Mouse (Mus musculus) neural tube, embryonic 12.5 days (tissue): ENCODE data around the gene Cdca7l. TPM values are rescaled to one million over a fixed set of nuclear protein-coding genes. Genes with fewer than 3 reads are reported as not detected.

ENCODE experiments used
- ATAC-seq: fragments of 200-750 bp; cut with Nextera tagmentation; 2 replicates; pipeline ENCODE4 v1.8.0; 2017; ENCODE audit warnings: low read depth, mild to moderate bottlenecking, moderate TSS enrichment, moderate library complexity; ENCODE audit not compliant: low FRiP score
- H3K27ac ChIP-seq: fragments of 300-500 bp; sonication (generic); 2 replicates; pipeline ENCODE4 v1.5.1; 2016
- H3K27me3 ChIP-seq: fragments of 300-500 bp; sonication (generic); replicated peaks from 2 replicates; pipeline ENCODE4 v1.6.1; 2016; ENCODE audit warnings: mild to moderate bottlenecking
- H3K36me3 ChIP-seq: fragments of 300-500 bp; sonication (generic); 2 replicates; pipeline ENCODE4 v1.6.1; 2016; ENCODE audit warnings: mild to moderate bottlenecking
- H3K4me1 ChIP-seq: fragments of 300-500 bp; sonication (generic); 2 replicates; pipeline ENCODE4 v1.6.1; 2016
- H3K4me2 ChIP-seq: fragments of 300-500 bp; sonication (generic); replicated peaks from 2 replicates; pipeline ENCODE4 v1.6.1; 2016; ENCODE audit warnings: mild to moderate bottlenecking
- H3K4me3 ChIP-seq: fragments of 300-500 bp; sonication (generic); 2 replicates; pipeline ENCODE4 v1.5.1; 2016
- H3K9ac ChIP-seq: fragments of 300-500 bp; sonication (generic); 2 replicates; pipeline ENCODE4 v1.6.1; 2016; ENCODE audit warnings: mild to moderate bottlenecking
- H3K9me3 ChIP-seq: fragments of 300-500 bp; sonication (generic); 2 replicates; pipeline ENCODE4 v1.6.1; 2016; ENCODE audit warnings: mild to moderate bottlenecking
- WGBS: fragments of 180-500 bp; shearing (Covaris S2); methylation state at CpG from one replicate; pipeline ENCODE4 v1.1.7; 2016; 5-methylcytosine and 5-hydroxymethylcytosine counted together
- polyA plus RNA-seq: library from polyadenylated mRNA; unstranded; fragments of >200 nt; fragmentation: Nextera tagmentation; extraction: Ambion mirVana; gene quantifications from 2 replicates; pipeline ENCODE4 v1.2.1, GENCODE M21; 2016

Gene Cdca7l
- polyA plus RNA-seq, 1 experiment from 2014 or later: 9.3 TPM

GRCm38 (mm10) chr12:117783426-117783825 lies 20.7 kb upstream of the Cdca7l start:
- no peak overlapping the region for H3K9ac ChIP-seq
- H3K4me2 ChIP-seq: no peak overlapping the region
- H3K27me3 ChIP-seq: peaks cover 8% of the 10 kb centered on the region; the same call in 1 of the 2 replicates
- H3K9me3 ChIP-seq: no peaks in the 10 kb centered on the region
- no peaks in the 10 kb centered on the region for H3K36me3 ChIP-seq
- H3K4me1 ChIP-seq: 0 out of 2 replicates have a peak, but pooled peaks cover under 1% of the 10 kb centered on the region
- ATAC-seq: no peak
- no peak overlapping the region for H3K27ac ChIP-seq
- 34% methylated on average over 1 of the region's 1 CpGs for WGBS
- H3K4me3 ChIP-seq: no peak overlapping the region

- Histone ChIP-seq H3K4me1 (peaks cover 8% of the 10 kb centered on the region; the same call in 1 of the 2 replicates), H3K9ac (no peak overlapping the region), H3K36me3 (no peaks in the 10 kb centered on the region), H3K27ac (no peak overlapping the region), H3K4me3 (no peak overlapping the region), H3K27me3 (peaks cover 8% of the 10 kb centered on the region; the same call in 1 of the 2 replicates), H3K4me2 (no peak overlapping the region), H3K9me3 (no peaks in the 10 kb centered on the region)
- 24% methylated on average over 6 of the region's 6 CpGs for WGBS
- ATAC-seq: no peak
Observed at GRCm38 (mm10) chr12:117786621-117787020, 17.5 kb upstream of the Cdca7l start.

DNA sequence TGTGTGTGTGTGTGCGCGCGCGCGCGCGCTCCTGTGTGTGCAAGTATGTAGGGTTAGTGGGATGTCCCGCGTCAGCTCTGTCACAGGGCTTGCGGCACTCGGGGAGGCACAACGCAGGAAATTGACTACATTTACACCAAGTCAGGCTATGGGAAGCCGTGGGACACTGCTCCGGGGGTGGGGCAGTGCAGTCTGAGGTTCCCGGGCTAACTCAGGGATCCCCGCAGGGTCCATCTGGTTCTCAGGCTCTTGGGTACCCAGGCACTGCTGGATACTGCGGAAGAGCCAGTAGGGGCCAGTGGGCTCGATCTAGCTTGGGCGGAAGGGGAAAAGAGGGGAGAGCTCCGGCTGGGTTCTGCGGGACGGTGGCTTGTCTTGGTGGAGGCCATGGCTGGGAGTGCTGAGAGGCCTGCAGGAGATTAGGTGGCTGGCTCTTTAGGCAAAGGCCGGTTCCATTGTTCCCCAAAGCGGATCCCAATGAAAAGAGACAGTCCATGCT lies 15.5 kb upstream of the Cdca7l start:
- Histone ChIP-seq H3K27me3 (peaks cover 17% of the 10 kb centered on the region), H3K4me3 (0 out of 2 replicates have a peak overlapping the region, but pooled peaks have one; percentile 18), H3K27ac (no peak overlapping the region), H3K4me1 (peaks cover 8% of the 10 kb centered on the region; the same call in 1 of the 2 replicates), H3K4me2 (peak overlapping the region; percentile 62), H3K36me3 (no peaks in the 10 kb centered on the region), H3K9me3 (no peaks in the 10 kb centered on the region), H3K9ac (peak overlapping the region; percentile 42; the same call in 1 of the 2 replicates)
- 9% methylated on average over 24 of the region's 24 CpGs for WGBS
- peak; percentile 75 for ATAC-seq

GRCm38 (mm10) chr12:117789017-117789416 lies 15.1 kb upstream of the Cdca7l start:
- H3K27me3 ChIP-seq: peaks cover 17% of the 10 kb centered on the region
- no peaks in the 10 kb centered on the region for H3K36me3 ChIP-seq
- no peak overlapping the region for H3K9ac ChIP-seq
- peaks cover 8% of the 10 kb centered on the region; the same call in 1 of the 2 replicates for H3K4me1 ChIP-seq
- ATAC-seq: peak; percentile 25
- H3K4me2 ChIP-seq: peak overlapping the region; percentile 62
- H3K9me3 ChIP-seq: no peaks in the 10 kb centered on the region
- no peak overlapping the region for H3K4me3 ChIP-seq
- no peak overlapping the region for H3K27ac ChIP-seq
- 17% methylated on average over 7 of the region's 7 CpGs for WGBS

DNA sequence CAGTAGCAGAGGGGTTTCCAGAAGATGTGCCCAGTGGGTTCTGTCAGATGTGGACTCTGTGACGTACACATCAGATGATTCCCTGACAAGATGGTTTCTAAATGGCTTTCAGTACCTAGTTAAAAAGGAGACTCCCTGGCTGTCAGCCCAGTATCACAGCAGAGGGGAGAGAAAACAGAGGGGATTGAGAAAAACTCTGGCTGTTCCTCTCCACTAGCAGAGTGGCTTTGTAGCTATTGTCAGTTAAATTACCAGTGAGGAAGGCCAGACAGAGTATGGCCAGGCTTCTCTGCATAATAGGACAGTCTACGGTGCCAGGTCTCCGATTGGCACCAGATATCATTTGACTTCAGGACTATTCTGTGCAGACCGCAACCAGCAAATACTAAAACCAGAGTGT lies 8.8 kb upstream of the Cdca7l start:
- Histone ChIP-seq H3K4me3 (no peak overlapping the region), H3K4me1 (no peaks in the 10 kb centered on the region), H3K27ac (no peak overlapping the region), H3K27me3 (peaks cover 18% of the 10 kb centered on the region; the same call in 1 of the 2 replicates), H3K4me2 (no peak overlapping the region), H3K36me3 (no peaks in the 10 kb centered on the region), H3K9ac (no peak overlapping the region), H3K9me3 (no peaks in the 10 kb centered on the region)
- ATAC-seq: no peak
- WGBS: 83% methylated on average over 4 of the region's 4 CpGs

DNA sequence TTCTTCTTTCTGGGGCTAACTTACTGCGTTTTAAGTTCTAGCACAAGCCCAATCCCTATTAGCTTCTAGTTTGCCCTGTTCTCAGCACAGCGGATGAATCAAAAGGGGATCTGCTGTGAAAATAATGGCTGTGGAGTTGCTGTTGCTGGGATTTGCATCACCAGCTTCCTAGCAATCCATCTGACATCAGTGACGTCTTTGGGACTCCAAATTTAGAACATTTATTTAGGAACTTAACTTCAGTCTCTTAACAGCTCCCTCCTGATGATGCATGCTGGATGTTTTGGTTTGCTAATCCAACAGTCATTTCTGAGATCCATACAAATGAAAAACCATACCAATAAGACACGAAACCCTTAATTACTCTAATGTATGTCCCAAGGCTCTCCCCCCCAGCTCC lies 1.5 kb downstream of the Cdca7l start:
- Histone ChIP-seq H3K9ac (no peak overlapping the region), H3K4me2 (peak overlapping the region; percentile 38; the same call in 1 of the 2 replicates), H3K4me1 (peaks cover 42% of the 10 kb centered on the region), H3K4me3 (no peak overlapping the region), H3K27me3 (peaks cover 19% of the 10 kb centered on the region), H3K36me3 (no peaks in the 10 kb centered on the region), H3K9me3 (no peaks in the 10 kb centered on the region), H3K27ac (no peak overlapping the region)
- WGBS: 62% methylated on average over 4 of the region's 4 CpGs
- no peak for ATAC-seq

GRCm38 (mm10) chr12:117806007-117806451 lies 1.9 kb downstream of the Cdca7l start:
- 8% methylated on average over 12 of the region's 12 CpGs for WGBS
- H3K27me3 ChIP-seq: peaks cover 19% of the 10 kb centered on the region
- no peaks in the 10 kb centered on the region for H3K9me3 ChIP-seq
- H3K36me3 ChIP-seq: no peaks in the 10 kb centered on the region
- H3K4me1 ChIP-seq: peaks cover 44% of the 10 kb centered on the region
- H3K4me3 ChIP-seq: no peak overlapping the region
- peak overlapping the region; percentile 38 for H3K4me2 ChIP-seq
- ATAC-seq: peak; percentile 14; the same call in 1 of the 2 replicates
- H3K9ac ChIP-seq: no peak overlapping the region
- H3K27ac ChIP-seq: no peak overlapping the region

- Histone ChIP-seq H3K36me3 (no peaks in the 10 kb centered on the region), H3K4me2 (peak overlapping the region; percentile 38), H3K4me3 (no peak overlapping the region), H3K9ac (no peak overlapping the region), H3K27me3 (peaks cover 22% of the 10 kb centered on the region), H3K27ac (no peak overlapping the region), H3K9me3 (no peaks in the 10 kb centered on the region), H3K4me1 (peaks cover 44% of the 10 kb centered on the region)
- no peak for ATAC-seq
- 26% methylated on average over 4 of the region's 4 CpGs for WGBS
Observed at GRCm38 (mm10) chr12:117806470-117806869, 2.4 kb downstream of the Cdca7l start.

- H3K4me2 ChIP-seq: peak overlapping the region; percentile 57
- H3K4me1 ChIP-seq: peaks cover 44% of the 10 kb centered on the region
- no peaks in the 10 kb centered on the region for H3K9me3 ChIP-seq
- peak overlapping the region; percentile 13; the same call in 1 of the 2 replicates for H3K4me3 ChIP-seq
- H3K27me3 ChIP-seq: peaks cover 33% of the 10 kb centered on the region
- H3K9ac ChIP-seq: no peak overlapping the region
- WGBS: 17% methylated on average over 10 of the region's 12 CpGs
- H3K36me3 ChIP-seq: no peaks in the 10 kb centered on the region
- H3K27ac ChIP-seq: no peak overlapping the region
- ATAC-seq: peak; percentile 31
Observed at GRCm38 (mm10) chr12:117807637-117808036, 3.5 kb downstream of the Cdca7l start.

DNA sequence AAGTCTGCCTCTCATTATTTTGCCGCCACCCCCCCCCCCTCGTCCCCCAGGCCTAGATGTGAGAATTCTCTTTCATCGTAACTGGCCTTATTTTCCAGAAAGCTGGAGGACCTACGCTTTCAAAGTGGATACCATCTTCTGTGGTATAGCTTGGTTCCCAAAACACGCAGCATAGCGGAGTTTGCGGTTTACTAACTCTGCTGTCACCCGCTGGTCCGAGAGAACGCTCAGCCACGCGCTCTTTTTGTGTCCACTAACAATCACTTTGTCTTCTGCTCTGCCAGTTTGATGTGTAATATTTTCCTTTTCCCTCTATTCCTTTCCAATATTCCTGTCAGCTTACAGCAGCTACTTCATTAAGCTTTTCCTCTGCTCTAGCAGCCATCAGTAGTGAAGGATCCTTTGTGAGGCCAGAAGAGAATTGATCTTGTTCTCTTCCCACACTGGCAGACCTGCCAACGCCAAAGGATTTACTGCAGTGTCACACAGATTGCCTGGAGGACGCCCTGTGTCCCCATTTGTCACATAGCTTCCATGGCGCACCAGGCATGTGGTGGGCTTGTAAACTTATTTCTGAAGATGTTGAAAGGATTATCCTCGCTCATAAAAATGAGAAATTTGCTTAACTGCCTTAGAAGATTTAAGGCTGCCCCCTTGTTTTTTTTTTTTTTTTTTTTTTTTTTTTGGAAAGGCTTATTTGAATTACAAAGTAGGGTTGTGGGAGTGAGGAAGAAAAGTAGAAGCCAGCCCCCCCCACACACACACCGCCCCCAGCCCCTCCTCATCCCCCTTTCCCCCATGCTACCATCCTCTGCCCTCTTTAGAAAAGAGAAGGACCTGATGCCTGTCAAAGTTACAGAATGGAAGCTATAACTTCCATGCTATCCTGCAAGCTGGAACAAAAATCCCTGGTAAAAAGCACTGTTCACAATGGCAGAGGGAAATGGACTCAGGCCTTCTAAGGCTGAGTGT lies 4.6 kb downstream of the Cdca7l start:
- Histone ChIP-seq H3K9ac (no peak overlapping the region; the same call in 1 of the 2 replicates), H3K4me2 (peak overlapping the region; percentile 57), H3K27ac (no peak overlapping the region), H3K4me1 (peaks cover 44% of the 10 kb centered on the region), H3K4me3 (peak overlapping the region; percentile 13; the same call in 1 of the 2 replicates), H3K9me3 (no peaks in the 10 kb centered on the region), H3K27me3 (peaks cover 43% of the 10 kb centered on the region), H3K36me3 (no peaks in the 10 kb centered on the region)
- peak; percentile 52 for ATAC-seq
- 15% methylated on average over 17 of the region's 17 CpGs for WGBS

GRCm38 (mm10) chr12:117809327-117810017 lies 5.4 kb downstream of the Cdca7l start:
- ATAC-seq: peak; percentile 52
- Histone ChIP-seq H3K4me2 (peak overlapping the region; percentile 14; the same call in 1 of the 2 replicates), H3K27ac (no peak overlapping the region), H3K9me3 (no peaks in the 10 kb centered on the region), H3K36me3 (no peaks in the 10 kb centered on the region), H3K4me3 (no peak overlapping the region), H3K4me1 (peaks cover 44% of the 10 kb centered on the region), H3K9ac (no peak overlapping the region), H3K27me3 (peaks cover 51% of the 10 kb centered on the region)
- WGBS: 20% methylated on average over 10 of the region's 10 CpGs
